Mouse (Mus musculus) thymus, postnatal 25 days (tissue): ENCODE measurements around the gene Olfr1346.
"Not testable (repeated sequence)": the region's sequence is repeated elsewhere in the genome, so short reads cannot be mapped to it uniquely, and the experiment has no call there.

Experiments used
- DNase-seq: peaks from one replicate; pipeline ENCODE4 v3.0.0; 2022

The Olfr1346 gene

GRCm38 (mm10) chr7:6466951-6467350 lies at the start of gene Olfr1346:
Gene Olfr1346, plus strand, starts transcription at chr7:6467101.
- DNase-seq = no peak

DNA sequence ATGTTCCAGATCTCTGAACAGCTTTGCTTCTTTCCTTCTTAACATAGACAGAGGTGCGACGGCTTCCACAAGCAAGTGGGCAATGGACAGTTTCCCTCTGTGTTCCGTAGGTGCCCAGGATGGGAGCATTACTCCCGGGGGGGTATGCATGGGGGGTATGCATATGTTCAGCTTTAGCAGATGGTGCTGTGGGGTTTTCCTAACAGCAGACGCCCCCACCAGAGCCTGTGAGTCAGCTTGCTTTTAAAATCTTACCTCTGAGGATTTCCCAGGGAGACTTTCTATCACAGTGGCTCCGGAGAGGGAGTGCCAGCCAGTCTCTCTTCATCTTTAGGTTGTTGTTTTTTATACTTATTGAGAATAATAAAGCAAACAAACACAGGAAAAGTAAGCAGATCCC lies 47.0 kb upstream of the Olfr1346 start:
- no peak for DNase-seq

- DNase-seq = no peak
Observed at GRCm38 (mm10) chr7:6429381-6429780, 37.5 kb upstream of the Olfr1346 start.

- peak; percentile 39 for DNase-seq
Observed at GRCm38 (mm10) chr7:6430342-6430741, 36.6 kb upstream of the Olfr1346 start.

- no peak for DNase-seq
Observed at GRCm38 (mm10) chr7:6438388-6438787, 28.5 kb upstream of the Olfr1346 start, which contains the start of gene Olfr1344. Gene Olfr1344, plus strand, starts transcription at chr7:6438688.

DNA sequence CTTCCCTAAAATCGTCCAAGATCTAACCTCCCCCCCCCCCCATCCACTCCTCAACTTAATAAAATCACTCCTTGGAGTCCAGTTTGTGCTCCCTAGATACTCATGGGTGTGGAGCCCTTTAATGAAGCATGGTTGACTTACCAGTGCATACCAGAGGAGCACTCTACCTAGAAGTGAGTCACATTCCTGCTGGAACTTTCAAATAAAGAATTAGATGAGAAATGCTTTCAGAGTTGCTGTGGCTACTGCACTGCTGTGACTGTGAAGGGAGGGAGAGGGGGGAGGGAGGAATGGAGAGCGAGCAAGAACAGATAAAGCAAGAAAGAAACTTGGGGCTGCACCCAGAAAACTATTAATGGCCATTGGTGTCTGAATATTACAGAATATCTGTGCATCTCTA lies 25.7 kb upstream of the Olfr1346 start:
- DNase-seq = no peak

DNA sequence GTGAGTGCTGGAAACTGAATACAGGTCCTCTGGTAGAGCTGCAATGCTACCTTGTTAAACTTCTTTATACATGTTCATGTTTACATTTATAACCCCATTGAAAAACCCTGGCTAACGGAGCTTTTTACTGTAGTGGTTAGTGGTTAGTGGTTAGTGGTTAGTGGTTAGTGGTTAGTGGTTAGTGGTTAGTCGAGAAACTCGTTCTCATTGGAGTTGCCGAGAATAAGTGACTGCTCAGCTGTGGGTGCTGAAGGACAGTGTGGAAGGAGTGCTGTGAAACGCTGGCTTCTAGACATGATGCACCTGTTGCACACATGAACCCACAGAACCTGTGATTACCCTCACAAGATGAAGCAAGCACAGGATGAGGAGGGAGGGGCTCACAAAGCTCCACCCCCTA lies 19.1 kb upstream of the Olfr1346 start:
- no peak for DNase-seq

DNA sequence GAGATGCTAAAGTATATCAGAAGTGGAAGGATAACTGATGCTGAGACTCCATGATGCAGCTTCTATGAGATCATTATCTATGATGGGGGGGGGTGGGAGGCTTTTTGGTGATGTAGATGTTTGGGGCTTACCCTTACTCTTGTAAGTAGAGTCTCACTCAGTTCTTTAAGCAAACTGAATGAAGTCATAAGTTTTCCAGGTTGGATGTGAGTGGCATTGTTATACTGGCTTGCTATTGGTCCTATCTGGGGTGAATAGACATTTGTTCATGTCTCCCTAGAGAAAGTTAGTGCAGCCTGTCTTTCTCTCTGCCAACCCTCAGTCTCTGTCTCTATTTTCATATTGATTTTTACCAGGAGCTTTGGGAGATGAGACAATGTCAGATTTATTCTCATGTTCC lies 11.0 kb upstream of the Olfr1346 start, which contains the start of gene Olfr1336:
TSS of gene Olfr1336 (plus strand) at position 301 of the 400 bp plus-strand sequence.
- no peak for DNase-seq

DNA sequence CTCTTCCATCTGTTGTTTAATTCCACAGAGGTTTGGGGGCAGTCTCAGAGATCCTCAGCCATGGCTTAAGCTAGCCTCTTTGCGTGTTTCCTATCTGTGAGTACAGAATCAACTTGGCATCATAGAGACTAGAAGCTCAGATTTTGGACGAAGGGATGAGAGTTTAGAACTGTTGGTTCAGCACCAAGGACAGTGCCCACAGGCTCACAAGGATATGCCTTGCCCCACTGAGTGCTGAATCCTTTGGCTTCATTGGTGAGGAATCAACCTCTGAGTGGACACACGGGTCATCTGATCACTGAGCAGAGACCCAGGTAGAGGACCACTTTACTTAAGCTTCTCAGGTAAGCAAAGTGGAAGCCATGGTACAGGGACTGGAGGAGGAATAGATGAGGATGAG lies 10.5 kb upstream of the Olfr1346 start:
- no peak for DNase-seq

- DNase-seq = not testable (repeated sequence)
Observed at GRCm38 (mm10) chr7:6477633-6478032, 10.7 kb downstream of the Olfr1346 start.

GRCm38 (mm10) chr7:6486841-6487240 lies 19.9 kb downstream of the Olfr1346 start, which contains the start of gene Olfr5:
Gene Olfr5, minus strand, starts transcription at chr7:6486941.
- DNase-seq = no peak

- no peak for DNase-seq
Observed at GRCm38 (mm10) chr7:6499655-6500054, 32.8 kb downstream of the Olfr1346 start, which contains the start of gene Olfr1347. Gene Olfr1347, minus strand, starts transcription at chr7:6499755.

DNA sequence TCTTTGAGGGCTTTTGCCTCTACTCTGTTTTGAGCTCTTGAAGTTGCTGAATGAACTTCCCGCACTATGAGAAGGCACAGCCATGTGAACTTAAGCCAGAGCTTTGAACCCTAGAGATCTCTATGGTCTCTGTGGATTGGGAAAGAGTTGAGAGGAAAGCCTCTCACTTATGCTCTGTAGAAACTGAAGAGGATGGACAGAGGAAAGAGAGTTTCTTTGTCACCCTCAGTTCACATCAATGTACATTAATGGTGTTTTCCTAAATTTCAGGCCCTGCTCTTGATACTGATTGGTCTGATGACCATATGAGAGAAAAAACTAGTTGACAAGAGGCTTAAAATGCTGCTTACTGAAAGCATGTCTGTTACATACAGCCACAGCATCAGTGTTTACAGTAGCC lies 41.7 kb downstream of the Olfr1346 start, which contains the start of gene Olfr1348:
TSS of gene Olfr1348 (minus strand) at position 101 of the 400 bp plus-strand sequence.
- no peak for DNase-seq

DNA sequence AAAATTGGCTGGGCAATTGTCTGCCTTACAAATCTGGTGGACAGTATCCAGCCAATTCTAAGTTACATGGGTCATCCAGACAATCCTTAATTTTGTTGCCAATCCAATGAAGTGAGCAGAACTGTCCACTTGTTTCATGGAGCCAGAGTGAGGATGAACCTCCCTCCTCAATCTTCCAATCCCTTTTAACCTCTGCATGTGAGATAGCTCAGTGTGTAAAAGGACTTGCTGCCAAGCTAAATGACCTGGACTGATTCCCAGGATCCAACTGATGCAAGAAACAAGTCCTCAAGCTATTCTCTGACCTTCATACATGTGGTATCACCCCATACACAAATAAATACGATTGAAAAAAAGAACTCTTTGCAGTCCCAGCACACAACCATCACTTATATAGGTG lies 54.8 kb downstream of the Olfr1346 start:
- no peak for DNase-seq

DNA sequence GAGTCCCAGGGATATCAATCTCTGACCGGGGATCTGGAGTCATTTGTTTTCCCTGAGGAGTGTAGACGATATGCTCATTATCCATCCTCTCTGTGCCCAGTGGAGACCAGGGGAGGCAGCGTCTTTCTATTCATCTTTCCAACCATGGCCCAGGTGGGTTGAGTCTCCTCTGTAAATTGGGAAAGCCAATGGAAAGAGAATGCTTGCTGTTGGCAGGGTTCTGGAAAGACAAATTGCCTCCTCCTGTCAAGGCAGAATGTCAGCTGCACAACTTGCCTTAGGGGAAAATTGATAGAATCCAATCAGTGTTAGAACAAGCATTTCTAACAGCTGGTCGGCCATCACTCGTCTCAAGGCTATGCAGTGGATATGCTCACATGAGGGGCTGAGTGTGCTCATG lies 55.9 kb downstream of the Olfr1346 start, which contains the start of gene Olfr1349:
TSS of gene Olfr1349 (minus strand) at position 101 of the 400 bp plus-strand sequence.
- DNase-seq = no peak

GRCm38 (mm10) chr7:6525001-6525400 lies 58.1 kb downstream of the Olfr1346 start:
- DNase-seq = no peak

DNA sequence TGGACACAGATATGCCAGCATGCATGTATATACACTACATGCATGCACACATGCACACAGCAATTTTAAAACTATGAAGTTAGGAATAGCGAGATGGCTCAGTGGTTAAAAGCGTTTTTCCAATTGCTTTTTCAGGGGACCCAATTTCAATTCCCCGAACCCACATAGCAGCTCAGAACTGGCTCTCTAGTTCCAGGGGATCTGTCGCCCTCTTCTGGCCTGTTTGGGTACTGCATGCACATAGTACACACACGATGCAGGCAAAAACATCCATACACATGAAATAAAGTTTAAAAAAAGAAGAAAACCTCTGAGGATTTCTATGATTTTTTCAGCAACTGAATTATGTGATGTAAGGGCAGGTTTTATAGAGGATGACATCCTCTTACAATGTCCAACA lies 59.2 kb downstream of the Olfr1346 start:
- no peak for DNase-seq
